Mouse (Mus musculus) mesoderm, embryonic 11.5 days (tissue): ENCODE data around the gene Rab11b.

Experiments used
- DNase-seq: peaks from one replicate; pipeline ENCODE4 v3.0.0-alpha.2; 2012; ENCODE audit warnings: low read depth, low spot score

Rab11b gene

DNA sequence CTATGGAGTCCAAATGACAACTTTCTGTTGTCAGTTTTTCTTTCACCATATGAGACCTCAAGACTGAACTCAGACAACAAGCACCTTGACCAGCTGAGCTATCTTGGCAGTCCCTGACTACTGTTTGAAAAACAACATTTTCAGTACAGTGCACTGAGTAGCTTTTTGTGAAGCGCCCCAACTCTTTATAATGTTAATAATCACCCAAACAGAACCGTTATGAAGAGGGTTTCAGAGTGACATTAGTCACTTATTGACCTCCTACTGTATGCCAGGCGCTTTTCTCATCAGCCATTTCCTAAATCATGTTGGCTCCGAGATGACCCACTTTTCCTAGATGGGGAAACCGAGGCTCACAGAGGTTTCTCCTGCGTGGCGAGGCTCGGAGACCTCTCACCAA lies 42.3 kb downstream of the Rab11b start:
- DNase-seq, result no peak

DNA sequence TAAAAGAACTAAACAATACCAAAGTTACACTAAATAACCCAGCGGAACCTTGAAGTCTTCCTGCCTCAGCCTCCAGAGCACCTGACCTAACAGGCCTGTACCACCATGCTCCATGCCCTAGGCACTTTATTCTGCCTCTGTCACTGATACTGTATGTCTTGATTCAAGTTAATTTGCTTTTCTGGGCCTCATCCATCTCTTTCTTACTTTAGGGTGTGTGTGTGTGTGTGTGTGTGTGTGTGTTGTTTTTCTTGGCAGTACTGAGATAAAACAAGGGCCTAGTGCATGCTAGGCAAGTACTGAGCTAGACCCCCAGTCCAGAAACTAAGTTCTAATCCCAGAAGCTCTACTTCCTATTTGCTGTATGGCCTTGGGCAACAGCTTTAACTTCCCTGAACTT lies 43.1 kb downstream of the Rab11b start:
- DNase-seq, result no peak

- DNase-seq, result no peak
These were observed 45.6 kb downstream of the Rab11b start for GRCm38 (mm10) chr17:33714779-33715178.

DNA sequence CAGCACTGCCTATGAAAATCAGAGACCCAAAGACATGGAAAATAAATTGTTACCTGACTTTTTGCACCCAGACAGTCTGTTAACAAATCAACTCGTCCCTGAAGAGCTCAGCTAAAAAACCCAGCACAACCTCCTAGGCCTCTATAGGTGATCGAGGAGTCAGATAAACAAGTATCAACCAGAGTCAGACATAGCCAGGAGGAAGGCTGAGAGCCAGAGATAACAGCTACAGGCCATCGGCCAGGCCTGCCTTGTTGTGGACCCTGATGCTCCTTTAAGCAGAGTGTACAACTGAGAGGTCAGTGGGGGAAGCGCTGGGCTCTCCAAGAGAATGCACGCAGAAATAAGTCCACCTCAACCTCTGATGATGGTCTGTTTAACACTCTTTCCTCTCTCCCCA lies 47.1 kb downstream of the Rab11b start:
- no peak for DNase-seq

- DNase-seq, result no peak
These were observed 50.5 kb downstream of the Rab11b start for GRCm38 (mm10) chr17:33709834-33710233.

GRCm38 (mm10) chr17:33703091-33703490 lies 57.2 kb downstream of the Rab11b start:
- DNase-seq, result no peak

DNA sequence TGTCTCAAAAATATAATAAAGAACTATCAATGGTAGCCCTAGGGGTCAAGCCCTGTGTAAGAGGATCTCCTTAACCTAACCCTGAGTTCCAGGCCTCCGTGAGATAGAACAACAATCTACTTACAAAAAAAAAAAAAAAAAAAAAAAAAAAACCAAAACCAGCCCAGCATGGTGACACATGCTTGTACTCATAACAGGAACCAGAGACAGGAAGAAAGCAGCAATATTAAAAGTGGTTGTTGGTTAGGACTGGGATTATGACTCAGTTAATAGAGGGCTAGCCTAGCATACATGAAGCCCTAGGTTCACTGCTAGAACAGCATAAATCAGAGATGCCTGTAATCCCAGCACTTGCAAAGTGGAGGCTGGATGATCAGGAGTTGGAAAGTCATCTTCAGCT lies 58.2 kb downstream of the Rab11b start:
- no peak for DNase-seq

GRCm38 (mm10) chr17:33695471-33695870 lies 64.9 kb downstream of the Rab11b start:
- no peak for DNase-seq
